Mouse (Mus musculus): ENCODE data around the gene Inca1.

Gene Inca1

GRCm38 (mm10) chr11:70669582-70670345, 30.2 kb downstream of the Inca1 start:
- no peak for DNase-seq (ENCODE audit: low read depth, low spot score)

GRCm38 (mm10) chr11:70668771-70669505, 31.0 kb downstream of the Inca1 start, which contains the start of gene Spag7:
Gene Spag7, minus strand, starts transcription at chr11:70669416.
- peak; percentile 96 for DNase-seq (ENCODE audit: low read depth, low spot score)

GRCm38 (mm10) chr11:70668335-70668770, 31.6 kb downstream of the Inca1 start:
- DNase-seq (ENCODE audit: low read depth, low spot score) = no peak

GRCm38 (mm10) chr11:70667271-70668150, 32.4 kb downstream of the Inca1 start:
- no peak for DNase-seq (ENCODE audit: low read depth, low spot score)

GRCm38 (mm10) chr11:70666687-70667086, 33.3 kb downstream of the Inca1 start:
- DNase-seq (ENCODE audit: low read depth, low spot score) = no peak

GRCm38 (mm10) chr11:70664741-70665140, 35.2 kb downstream of the Inca1 start:
- DNase-seq (ENCODE audit: low read depth, low spot score) = no peak

GRCm38 (mm10) chr11:70663957-70664356, 36.0 kb downstream of the Inca1 start:
- no peak for DNase-seq (ENCODE audit: low read depth, low spot score)

- no peak for DNase-seq (ENCODE audit: low read depth, low spot score)
These were observed 36.9 kb downstream of the Inca1 start for GRCm38 (mm10) chr11:70663101-70663500.

GRCm38 (mm10) chr11:70660571-70660970, 39.4 kb downstream of the Inca1 start:
- DNase-seq (ENCODE audit: low read depth, low spot score) = no peak

- DNase-seq (ENCODE audit: low read depth, low spot score) = no peak
These were observed 41.0 kb downstream of the Inca1 start for GRCm38 (mm10) chr11:70658942-70659341.

GRCm38 (mm10) chr11:70658521-70658920, 41.4 kb downstream of the Inca1 start:
- no peak for DNase-seq (ENCODE audit: low read depth, low spot score)

GRCm38 (mm10) chr11:70657991-70658390, 42.0 kb downstream of the Inca1 start:
- DNase-seq (ENCODE audit: low read depth, low spot score) = no peak

GRCm38 (mm10) chr11:70657573-70657972, 42.4 kb downstream of the Inca1 start:
- no peak for DNase-seq (ENCODE audit: low read depth, low spot score)

- DNase-seq (ENCODE audit: low read depth, low spot score) = no peak
These were observed 43.0 kb downstream of the Inca1 start, which contains the start of gene Eno3 for GRCm38 (mm10) chr11:70656964-70657363. Gene Eno3, plus strand, starts transcription at chr11:70657202.

GRCm38 (mm10) chr11:70656456-70656927, 43.5 kb downstream of the Inca1 start:
- no peak for DNase-seq (ENCODE audit: low read depth, low spot score)

- DNase-seq (ENCODE audit: low read depth, low spot score) = no peak
These were observed 44.1 kb downstream of the Inca1 start for GRCm38 (mm10) chr11:70655571-70656455.

- DNase-seq (ENCODE audit: low read depth, low spot score) = peak; percentile 56
These were observed 44.9 kb downstream of the Inca1 start for GRCm38 (mm10) chr11:70654923-70655570.

- DNase-seq (ENCODE audit: low read depth, low spot score) = peak; percentile 43
These were observed 45.6 kb downstream of the Inca1 start, which contains the start of gene Pfn1 for GRCm38 (mm10) chr11:70654198-70654922. Gene Pfn1, minus strand, starts transcription at chr11:70654644.
